ENCODE assay signal across 17 mouse cellular contexts in the genomic region with DNA sequence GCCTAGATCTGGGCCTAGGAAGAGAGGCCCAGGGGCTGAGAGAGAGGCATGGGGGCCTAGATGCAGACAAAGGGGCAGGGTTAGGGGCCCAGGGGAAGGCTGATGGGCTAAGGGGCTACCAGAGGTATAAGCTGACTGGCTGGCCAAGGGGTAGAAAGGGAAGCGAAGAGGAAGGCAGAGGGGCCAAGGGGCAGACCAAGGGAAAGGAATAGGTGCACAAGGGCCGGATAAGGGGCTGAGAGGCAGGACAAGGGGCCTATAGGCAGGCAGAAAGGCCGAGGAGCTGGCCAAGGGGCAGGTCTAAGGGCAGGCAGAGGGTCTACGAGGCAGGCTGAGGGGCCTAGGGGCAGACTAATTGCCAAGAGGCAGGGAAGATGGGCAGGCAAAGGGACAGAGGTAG. TPM values are rescaled to one million over a fixed set of nuclear protein-coding genes. Genes with fewer than 3 reads are reported as not detected.
DNase-seq lines count a peak whose midpoint lies in the region.
"Had no signal": no experiment of that assay in that cellular context is flagged by ENCODE, and none has a peak within 500 bp of the region (broad histone marks: within the 10 kb centered on the region; RNA-seq: fewer than 3 reads in every experiment).

No protein-coding gene starts in this region.

- DNase-seq in heart, adult 11 months, result peak; percentile 56
- no peak for DNase-seq in heart, postnatal 4 days
- DNase-seq: adrenal gland, adult 2 months; adrenal gland, adult 8-10 months; adrenal gland, postnatal 10 days; adrenal gland, postnatal 14 days; adrenal gland, postnatal 25 days; adrenal gland, postnatal 36 days; B cell, adult 2 months; cerebellum, adult 11 months; cerebellum, adult 11-12 months; cerebellum, adult 18-20 months; cerebellum, adult 2 months had no signal

RNA-seq across cellular contexts. Expression of gene Tex13b, which starts 26.7 kb away (rescaled TPM):
- not detected for total RNA-seq in heart, postnatal 4 days (2021)
- total RNA-seq: adrenal gland, adult 18-20 months; adrenal gland, adult 2 months; adrenal gland, adult 8-10 months; adrenal gland, postnatal 10 days; adrenal gland, postnatal 14 days; adrenal gland, postnatal 25 days; adrenal gland, postnatal 36 days; adrenal gland, postnatal 4 days; G1E; MEL had no signal
